Mouse (Mus musculus): ENCODE measurements around the gene Epb41l4b.

Epb41l4b gene

GRCm38 (mm10) chr4:57153068-57153835, 10.0 kb upstream of the Epb41l4b start:
- no peak for DNase-seq

GRCm38 (mm10) chr4:57148182-57148581, 4.9 kb upstream of the Epb41l4b start:
- DNase-seq: no peak

- peak; percentile 32 to 47 for DNase-seq
Observed at GRCm38 (mm10) chr4:57142374-57143025, 737 bp downstream of the Epb41l4b start.

GRCm38 (mm10) chr4:57141908-57142361, 1.3 kb downstream of the Epb41l4b start:
- peak; percentile 34 to 40 for DNase-seq

GRCm38 (mm10) chr4:57140992-57141717, 2.1 kb downstream of the Epb41l4b start:
- DNase-seq: peak; percentile 11 to 15

- DNase-seq: no peak
Observed at GRCm38 (mm10) chr4:57140200-57140799, 2.9 kb downstream of the Epb41l4b start.

- DNase-seq: no peak
Observed at GRCm38 (mm10) chr4:57139433-57139832, 3.8 kb downstream of the Epb41l4b start.

GRCm38 (mm10) chr4:57138093-57138440, 5.2 kb downstream of the Epb41l4b start:
- no peak for DNase-seq

GRCm38 (mm10) chr4:57137371-57138092, 5.7 kb downstream of the Epb41l4b start:
- no peak for DNase-seq

GRCm38 (mm10) chr4:57135431-57135830, 7.8 kb downstream of the Epb41l4b start:
- DNase-seq: no peak

GRCm38 (mm10) chr4:57134554-57134953, 8.7 kb downstream of the Epb41l4b start:
- DNase-seq: no peak

- DNase-seq: no peak
Observed at GRCm38 (mm10) chr4:57131839-57132238, 11.4 kb downstream of the Epb41l4b start.

GRCm38 (mm10) chr4:57129718-57130515, 13.3 kb downstream of the Epb41l4b start:
- DNase-seq: no peak

- DNase-seq: no peak
Observed at GRCm38 (mm10) chr4:57123003-57123402, 20.2 kb downstream of the Epb41l4b start.

- no peak for DNase-seq
Observed at GRCm38 (mm10) chr4:57122166-57122565, 21.1 kb downstream of the Epb41l4b start.

GRCm38 (mm10) chr4:57120563-57120962, 22.7 kb downstream of the Epb41l4b start:
- no peak for DNase-seq

- DNase-seq: no peak
Observed at GRCm38 (mm10) chr4:57119976-57120375, 23.3 kb downstream of the Epb41l4b start.

- DNase-seq: no peak
Observed at GRCm38 (mm10) chr4:57118883-57119282, 24.4 kb downstream of the Epb41l4b start.

- DNase-seq: no peak
Observed at GRCm38 (mm10) chr4:57116278-57116677, 27.0 kb downstream of the Epb41l4b start.

GRCm38 (mm10) chr4:57114617-57115592, 28.3 kb downstream of the Epb41l4b start:
- DNase-seq: no peak
